In the genomic region with DNA sequence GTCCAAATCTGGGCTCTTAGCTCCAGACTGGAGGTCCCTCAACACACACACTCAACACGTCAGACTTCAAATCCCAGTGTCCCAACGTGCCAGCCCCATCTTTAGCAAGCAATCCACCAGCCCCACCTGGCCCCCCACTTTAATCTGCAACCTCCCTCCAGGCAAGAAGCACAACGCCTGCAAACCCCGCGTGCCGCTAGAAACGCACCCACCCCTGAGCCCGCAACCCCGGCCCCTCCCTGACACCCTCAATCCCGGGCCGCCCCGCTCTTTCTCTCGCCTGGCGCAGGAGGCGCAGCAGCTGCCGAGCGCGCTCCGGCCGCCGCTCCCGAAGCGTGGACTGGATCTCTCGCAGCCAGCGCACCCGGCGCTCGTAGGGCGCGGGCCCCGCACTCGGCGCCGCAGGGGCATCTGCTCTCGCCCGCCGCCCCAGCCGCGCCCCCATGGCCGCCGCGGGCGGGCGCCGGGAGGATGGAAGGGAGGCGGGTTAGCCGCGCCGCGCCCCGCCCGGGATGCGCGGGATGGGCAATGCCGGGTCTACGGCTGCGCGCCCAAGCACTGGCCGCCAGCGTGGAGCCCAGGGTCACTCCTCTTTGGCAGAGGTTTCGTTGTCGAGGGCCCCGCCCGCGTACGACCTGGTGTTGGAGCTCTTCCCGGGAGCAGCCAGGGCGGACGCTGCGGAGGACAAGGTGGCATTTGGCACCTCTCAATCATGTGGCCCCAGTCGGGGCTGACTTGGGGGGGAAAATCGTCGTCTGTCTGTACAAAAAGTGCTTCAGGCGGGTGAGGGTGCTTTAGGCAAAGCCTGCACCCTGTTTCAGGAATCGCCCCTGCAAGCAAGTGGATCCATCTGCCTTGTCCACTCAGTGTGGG, we compare ENCODE assay signal across 8 mouse cellular contexts. TPM values are rescaled to one million over a fixed set of nuclear protein-coding genes. Genes with fewer than 3 reads are reported as not detected.
DNase-seq lines count a peak whose midpoint lies in the region; ATAC-seq and TF ChIP-seq lines count a peak whose summit lies in the region.

TSS of gene Lrrc75b (minus strand) at position 655 of the 873 bp plus-strand sequence.

- no peak within 1 kb of the TSS for H3K27ac ChIP-seq in thymus, adult 2 months (ENCODE audit: control insufficient read depth, insufficient read depth, low read length)
- H3K27ac ChIP-seq in midbrain, embryonic 13.5 days = peak within 1 kb of the TSS; percentile 93
- no peak within 1 kb of the TSS for H3K27ac ChIP-seq in testis, adult 2 months (ENCODE audit: control insufficient read depth, insufficient read depth, low read depth, low read length)

- peak within 1 kb of the TSS; percentile 23 for H3K4me3 ChIP-seq in thymus, adult 2 months (ENCODE audit: control insufficient read depth, insufficient read depth, low read length)
- H3K4me3 ChIP-seq in midbrain, embryonic 13.5 days (replicated peaks) = peak within 1 kb of the TSS; percentile 70
- peak within 1 kb of the TSS; percentile 11 for H3K4me3 ChIP-seq in testis, adult 2 months (ENCODE audit: control insufficient read depth, low read depth, low read length)

- intact Hi-C loops in left cerebral cortex, postnatal 36 days (cut with DNase I) = no loop called here

- H3K36me3 ChIP-seq in thymus, adult 2 months (ENCODE audit: control insufficient read depth, insufficient read depth, low read length) = no peaks in the 10 kb centered on the region
- H3K36me3 ChIP-seq in midbrain, embryonic 13.5 days = peaks cover 17% of the 10 kb centered on the region
- no peaks in the 10 kb centered on the region for H3K36me3 ChIP-seq in testis, adult 2 months (ENCODE audit: control insufficient read depth, insufficient read depth, low read length)

- peak within 1 kb of the TSS; percentile 86 for H3K9ac ChIP-seq in midbrain, embryonic 13.5 days (replicated peaks)

- no peaks in the 10 kb centered on the region for H3K9me3 ChIP-seq in midbrain, embryonic 13.5 days

- 3% methylated on average over 75 of the region's 75 CpGs for WGBS in thymus, adult 2 months
- WGBS in midbrain, embryonic 13.5 days = under 1% methylated on average over 75 of the region's 75 CpGs

- H3K27me3 ChIP-seq in thymus, adult 2 months (ENCODE audit: control insufficient read depth, insufficient read depth, low read length) = peaks cover 17% of the 10 kb centered on the region
- H3K27me3 ChIP-seq in midbrain, embryonic 13.5 days = peaks cover 19% of the 10 kb centered on the region
- no peaks in the 10 kb centered on the region for H3K27me3 ChIP-seq in testis, adult 2 months (ENCODE audit: control insufficient read depth, insufficient read depth, low read length)

- TF ChIP-seq POLR2A in thymus, adult 2 months (IDR thresholded peaks at IDR 0.05; ENCODE audit: control insufficient read depth, extremely low read depth, insufficient read depth, low read length, poor library complexity) = 0 out of 2 replicates have a peak, but pooled peaks have one; percentile 11
- TF ChIP-seq POLR2A in testis, adult 2 months (IDR thresholded peaks at IDR 0.05; ENCODE audit: control insufficient read depth, low read depth, low read length) = no peak

- DNase-seq in thymus, adult 2 months = peak; percentile 11
- DNase-seq in thymus, adult 18-20 months = no peak
- DNase-seq in cerebellum, postnatal 14 days = peak; percentile 83 to 88
- DNase-seq in gastrocnemius, postnatal 25 days = peak; percentile 65
- peak; percentile 51 to 62 for DNase-seq in left cerebral cortex, postnatal 36 days (ENCODE audit: low spot score in 2 of 2)

- peaks cover 25% of the 10 kb centered on the region for H3K4me1 ChIP-seq in thymus, adult 2 months (replicated peaks; ENCODE audit: control insufficient read depth, insufficient read depth, low read length)
- H3K4me1 ChIP-seq in midbrain, embryonic 13.5 days (replicated peaks) = peaks cover 43% of the 10 kb centered on the region
- peaks cover 6% of the 10 kb centered on the region for H3K4me1 ChIP-seq in testis, adult 2 months (ENCODE audit: control insufficient read depth, insufficient read depth, low read length)

- peak; percentile 59 for ATAC-seq in inflammation-experienced regulatory T-cells, adult 6 months
- peak; percentile 56 for ATAC-seq in midbrain, embryonic 13.5 days

- peak within 1 kb of the TSS; percentile 89 for H3K4me2 ChIP-seq in midbrain, embryonic 13.5 days (replicated peaks)

- no peak for TF ChIP-seq CTCF in thymus, adult 2 months (IDR thresholded peaks at IDR 0.05; ENCODE audit: borderline replicate concordance, control insufficient read depth, extremely low read depth, insufficient read depth, low read length, poor library complexity)
- no peak for TF ChIP-seq CTCF in testis, adult 2 months (IDR thresholded peaks at IDR 0.05; ENCODE audit: control insufficient read depth, insufficient read depth, insufficient replicate concordance, low read depth, low read length)

RNA-seq across cellular contexts. Expression of gene Lrrc75b, which starts in this region (rescaled TPM):
- polyA plus RNA-seq in thymus, adult 2 months (2012; rRNA removed) = 1.8 and 2.2 TPM in 2 replicates
- total RNA-seq in gastrocnemius, postnatal 25 days (2021) = under 1 TPM; 0.26 to 0.38 TPM
- polyA plus RNA-seq in inflammation-experienced regulatory T-cells, adult 6 months (2017; shearing (Covaris generic)) = 1 to 10 TPM in 1 of 3 experiments, under 1 TPM in 2; 0.16 to 1.7 (median 0.47) TPM
- 10 to 100 TPM in 1 of 2 experiments, 1 to 10 TPM in 1; 9.8 to 10.1 TPM for total RNA-seq in left cerebral cortex, postnatal 36 days (2021)
- 21.4 and 21.8 TPM in 2 replicates for polyA plus RNA-seq in midbrain, embryonic 13.5 days (2015; fragmentation: Nextera tagmentation; extraction: Ambion mirVana)
- polyA plus RNA-seq in testis, adult 2 months (2012; rRNA removed) = 0.98 and 1.1 TPM in 2 replicates

Comparison
In these comparisons a context has a peak if more than half of its experiments do, and no peak if none do; other contexts are left out.
1. RNA of gene Lrrc75b (total RNA-seq): 9.8 to 10.1 TPM in left cerebral cortex, postnatal 36 days; 0.26 to 0.38 TPM in gastrocnemius, postnatal 25 days; every median in the first group is over 4 times any median in the second.
2. DNase-seq: peak in thymus, adult 2 months (single experiment), cerebellum, postnatal 14 days (2 of 2) and left cerebral cortex, postnatal 36 days (2 of 2); none in thymus, adult 18-20 months (0 of 2).
3. Peak in DNase-seq in gastrocnemius, postnatal 25 days; RNA of the gene not detected or under 1 TPM.
4. H3K4me3 ChIP-seq: peak in every context shown above with its lines; median percentile 70 in midbrain, embryonic 13.5 days; 23 in thymus, adult 2 months; 11 in testis, adult 2 months.